8 mouse cellular contexts compared by ENCODE assay signal in genomic region chr1:189080797-189081196, GRCm38 (mm10).
DNase-seq lines count a peak whose midpoint lies in the region; ATAC-seq and TF ChIP-seq lines count a peak whose summit lies in the region.

No protein-coding gene starts in this region.

- no peak overlapping the region for H3K9ac ChIP-seq in heart, postnatal 0 days (replicated peaks; ENCODE audit: low read depth, low read length)
- H3K9ac ChIP-seq in lung, embryonic 15.5 days, result no peak overlapping the region

- H3K4me1 ChIP-seq in bone marrow macrophage, adult 2 months (ENCODE audit: control insufficient read depth, insufficient read depth, low read length), result no peaks in the 10 kb centered on the region
- H3K4me1 ChIP-seq in forebrain, embryonic 10.5 days, result peaks cover 3% of the 10 kb centered on the region; the same call in 1 of the 2 replicates
- peaks cover 4% of the 10 kb centered on the region; the same call in 1 of the 2 replicates for H3K4me1 ChIP-seq in heart, postnatal 0 days (ENCODE audit: control insufficient read depth, insufficient read depth)
- 0 out of 2 replicates have a peak, but pooled peaks cover 3% of the 10 kb centered on the region for H3K4me1 ChIP-seq in lung, embryonic 15.5 days

- no peak overlapping the region for H3K4me3 ChIP-seq in bone marrow macrophage, adult 2 months (ENCODE audit: insufficient read depth, low read length)
- no peak overlapping the region for H3K4me3 ChIP-seq in forebrain, embryonic 10.5 days
- H3K4me3 ChIP-seq in heart, postnatal 0 days (ENCODE audit: low read depth, low read length), result no peak overlapping the region
- no peak overlapping the region for H3K4me3 ChIP-seq in lung, embryonic 15.5 days

- no peaks in the 10 kb centered on the region for H3K36me3 ChIP-seq in forebrain, embryonic 10.5 days (replicated peaks)
- no peaks in the 10 kb centered on the region for H3K36me3 ChIP-seq in heart, postnatal 0 days (replicated peaks; ENCODE audit: control insufficient read depth, insufficient read depth, low read length)
- no peaks in the 10 kb centered on the region for H3K36me3 ChIP-seq in lung, embryonic 15.5 days

- no peak overlapping the region for H3K27ac ChIP-seq in bone marrow macrophage, adult 2 months (ENCODE audit: insufficient read depth, low read depth, low read length)
- peak overlapping the region; percentile 26; the same call in 1 of the 2 replicates for H3K27ac ChIP-seq in forebrain, embryonic 10.5 days
- no peak overlapping the region for H3K27ac ChIP-seq in heart, postnatal 0 days (ENCODE audit: low read depth)
- no peak overlapping the region for H3K27ac ChIP-seq in lung, embryonic 15.5 days

- no peaks in the 10 kb centered on the region for H3K27me3 ChIP-seq in forebrain, embryonic 10.5 days (ENCODE audit: poor library complexity, severe bottlenecking)
- H3K27me3 ChIP-seq in heart, postnatal 0 days (ENCODE audit: control insufficient read depth, insufficient read depth, low read length), result no peaks in the 10 kb centered on the region
- H3K27me3 ChIP-seq in lung, embryonic 15.5 days, result no peaks in the 10 kb centered on the region

- TF ChIP-seq EP300 in heart, postnatal 0 days (IDR thresholded peaks at IDR 0.05; ENCODE audit: low read depth), result no peak

- WGBS in forebrain, embryonic 10.5 days, result 23% methylated on average over 9 of the region's 9 CpGs
- WGBS in heart, postnatal 0 days, result 15% methylated on average over 9 of the region's 9 CpGs
- WGBS in lung, embryonic 15.5 days, result 25% methylated on average over 9 of the region's 9 CpGs

- 0 out of 2 replicates have a peak overlapping the region, but pooled peaks have one; percentile 4 for H3K4me2 ChIP-seq in heart, postnatal 0 days (ENCODE audit: low read depth, low read length)
- peak overlapping the region; percentile 20; the same call in 1 of the 2 replicates for H3K4me2 ChIP-seq in lung, embryonic 15.5 days

- DNase-seq in ES-CJ7 (ENCODE audit: low read depth, low spot score), result peak; percentile 90
- DNase-seq in forebrain, embryonic 10.5 days (ENCODE audit: extremely low spot score, low spot score), result peak; percentile 79
- DNase-seq in heart, postnatal 0 days (ENCODE audit: low spot score), result peak; percentile 43
- peak; percentile 60 to 70 for DNase-seq in kidney, postnatal 25 days
- DNase-seq in ovary, postnatal 36 days (ENCODE audit: low spot score), result peak; percentile 66

- peaks cover 14% of the 10 kb centered on the region for H3K9me3 ChIP-seq in forebrain, embryonic 10.5 days
- H3K9me3 ChIP-seq in heart, postnatal 0 days (replicated peaks; ENCODE audit: control insufficient read depth, low read length), result peaks cover 16% of the 10 kb centered on the region
- peaks cover 4% of the 10 kb centered on the region; the same call in 1 of the 2 replicates for H3K9me3 ChIP-seq in lung, embryonic 15.5 days

- ATAC-seq in heart, postnatal 0 days (ENCODE audit: insufficient read depth, low read depth), result peak; percentile 62
- peak; percentile 55; the same call in 1 of the 2 replicates for ATAC-seq in lung, embryonic 15.5 days (ENCODE audit: borderline replicate concordance, extremely low read depth, low FRiP score, low TSS enrichment)
- ATAC-seq in inflammation-experienced regulatory T-cells, adult 6 months, result no peak

- peak; percentile 64 for TF ChIP-seq CTCF in bone marrow macrophage, adult 2 months (IDR thresholded peaks at IDR 0.05; ENCODE audit: low read depth, low read length)
- TF ChIP-seq CTCF in heart, postnatal 0 days (IDR thresholded peaks at IDR 0.05; ENCODE audit: low read depth), result peak; percentile 80

- TF ChIP-seq POLR2A in bone marrow macrophage, adult 2 months (IDR thresholded peaks at IDR 0.05; ENCODE audit: borderline replicate concordance, low read depth, low read length), result no peak
